Mouse (Mus musculus) CH12.LX (cell line): ENCODE measurements around the gene Cx3cr1.

Experiments
- CTCF ChIP-seq, 2 experiments: IDR thresholded peaks in 1 of 2; conservative IDR thresholded peaks in 1 of 2; 2 replicates each; pipeline ENCODE4 v1.5.1; 2011 to 2012; ENCODE audit warnings: low read depth in 2 of 2, low read length in 2 of 2, improper control_type of control experiment in 1 of 2, inconsistent platforms in 1 of 2, mild to moderate bottlenecking in 1 of 2, moderate library complexity in 1 of 2
- EP300 ChIP-seq: IDR thresholded peaks from 2 replicates; pipeline ENCODE4 v1.6.1; 2011; ENCODE audit warnings: low read length, improper control_type of control experiment
- GABPA ChIP-seq: IDR thresholded peaks from 2 replicates; pipeline ENCODE4 v1.6.1; 2012; ENCODE audit warnings: low read depth, low read length, improper control_type of control experiment, inconsistent platforms; ENCODE audit not compliant: insufficient replicate concordance
- MEF2A ChIP-seq: IDR thresholded peaks from 2 replicates; pipeline ENCODE4 v1.6.1; 2014; ENCODE audit warnings: low read depth, mild to moderate bottlenecking, inconsistent platforms, low read length, improper control_type of control experiment, borderline replicate concordance
- MYC ChIP-seq: IDR thresholded peaks from 2 replicates; pipeline ENCODE4 v1.6.1; 2011; ENCODE audit warnings: low read depth, mild to moderate bottlenecking, improper control_type of control experiment, low read length
- TBP ChIP-seq: conservative IDR thresholded peaks from 2 replicates; pipeline ENCODE4 v1.6.1; 2011; ENCODE audit warnings: low read depth, low read length, improper control_type of control experiment
- ZKSCAN1 ChIP-seq: IDR thresholded peaks from 2 replicates; pipeline ENCODE4 v1.6.1; 2012; ENCODE audit warnings: low read depth, inconsistent platforms, low read length, improper control_type of control experiment, borderline replicate concordance
- ZNF384 ChIP-seq: IDR thresholded peaks from 2 replicates; pipeline ENCODE4 v1.6.1; 2012; ENCODE audit warnings: low read depth, low read length, improper control_type of control experiment, inconsistent platforms

DNA sequence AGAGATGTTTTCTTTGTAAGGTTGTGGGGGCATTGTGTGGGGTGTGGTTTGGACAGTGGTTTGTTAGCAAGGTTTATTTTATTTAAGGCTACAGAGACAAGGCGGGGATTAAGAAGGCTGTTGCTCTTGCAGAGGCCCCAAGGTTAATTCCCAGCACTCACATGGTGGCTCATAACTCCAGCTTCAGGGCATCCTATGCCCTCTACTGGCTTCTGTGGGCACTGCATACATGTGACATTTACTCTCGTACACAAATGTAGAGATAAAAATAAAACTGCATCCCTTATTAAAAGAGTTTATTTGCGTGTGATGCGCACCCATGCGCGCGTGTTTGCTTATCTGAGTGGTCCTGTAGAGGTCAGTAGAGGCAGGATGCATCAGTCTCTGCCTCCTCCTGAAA lies 19.4 kb upstream of the Cx3cr1 start:
- TF ChIP-seq MYC (no peak), MEF2A (no peak), ZKSCAN1 (no peak), EP300 (no peak), TBP (no peak), GABPA (no peak), CTCF (conservative IDR thresholded peaks at IDR 0.05 in 1 of 2, IDR thresholded peaks at IDR 0.05 in 1 of 2; ENCODE audit: low read depth in 2 of 2, low read length in 2 of 2) (peak; percentile 22 to 32; a peak in 3 of 4 replicates), ZNF384 (no peak)
